Mouse (Mus musculus) intestine, postnatal 0 days (tissue): ENCODE measurements around the gene Tfap4. TPM values are rescaled to one million over a fixed set of nuclear protein-coding genes. Genes with fewer than 3 reads are reported as not detected.

Source experiments
- ATAC-seq: fragments of 200-750 bp; cut with Nextera tagmentation; 2 replicates; pipeline ENCODE4 v1.8.0; 2017; ENCODE audit warnings: mild to moderate bottlenecking, moderate TSS enrichment, moderate library complexity
- H3K27ac ChIP-seq: fragments of 300-500 bp; sonication (generic); 2 replicates; pipeline ENCODE4 v1.5.1; 2014; ENCODE audit warnings: mild to moderate bottlenecking, low read depth, low read length, moderate library complexity
- H3K27me3 ChIP-seq: fragments of 300-500 bp; sonication (generic); replicated peaks from 2 replicates; pipeline ENCODE4 v1.6.1; 2014; ENCODE audit warnings: low read length, mixed read lengths; ENCODE audit not compliant: control insufficient read depth, insufficient read depth
- H3K36me3 ChIP-seq: fragments of 300-500 bp; sonication (generic); 2 replicates; pipeline ENCODE4 v1.6.1; 2014; ENCODE audit warnings: mild to moderate bottlenecking, moderate library complexity; ENCODE audit not compliant: control insufficient read depth, insufficient read depth
- H3K4me1 ChIP-seq: fragments of 300-500 bp; sonication (generic); replicated peaks from 2 replicates; pipeline ENCODE4 v1.6.1; 2014; ENCODE audit warnings: antibody characterized with exemption, low read length, mixed read lengths; ENCODE audit not compliant: control insufficient read depth, insufficient read depth
- H3K4me2 ChIP-seq: fragments of 300-500 bp; sonication (generic); replicated peaks from 2 replicates; pipeline ENCODE4 v1.6.1; 2014; ENCODE audit warnings: low read depth, mild to moderate bottlenecking, moderate library complexity
- H3K4me3 ChIP-seq: fragments of 300-500 bp; sonication (generic); 2 replicates; pipeline ENCODE4 v1.5.1; 2014; ENCODE audit warnings: low read depth, low read length
- H3K9ac ChIP-seq: fragments of 300-500 bp; sonication (generic); 2 replicates; pipeline ENCODE4 v1.6.1; 2014; ENCODE audit warnings: mild to moderate bottlenecking, low read depth, low read length
- H3K9me3 ChIP-seq: fragments of 300-500 bp; sonication (generic); 2 replicates; pipeline ENCODE4 v1.6.1; 2016; ENCODE audit warnings: mixed run types; ENCODE audit not compliant: control insufficient read depth
- CTCF ChIP-seq: sonication (generic); IDR thresholded peaks from 2 replicates; pipeline ENCODE4 v1.5.1; 2016; ENCODE audit warnings: low read depth, mild to moderate bottlenecking, control low read depth, antibody characterized with exemption, moderate library complexity
- WGBS: fragments of 180-500 bp; shearing (Covaris S2); extraction: QIAGEN DNeasy Blood & Tissue Kit; methylation state at CpG from one replicate; pipeline ENCODE4 v1.1.7; 2014; 5-methylcytosine and 5-hydroxymethylcytosine counted together
- polyA plus RNA-seq: library from polyadenylated mRNA; unstranded; fragments of >200 nt; fragmentation: Nextera tagmentation; extraction: Ambion mirVana; gene quantifications from 2 replicates; pipeline ENCODE4 v1.2.1, GENCODE M21; 2015

Tfap4 gene
- polyA plus RNA-seq, 1 experiment from 2014 or later, result 10.8 TPM

- ATAC-seq, result no peak; the same call in 1 of the 2 replicates
- Histone ChIP-seq H3K4me1 (0 out of 2 replicates have a peak, but pooled peaks cover 3% of the 10 kb centered on the region), H3K27ac (no peak overlapping the region), H3K4me2 (peak overlapping the region; percentile 58), H3K36me3 (peaks cover 21% of the 10 kb centered on the region), H3K9ac (no peak overlapping the region), H3K9me3 (no peaks in the 10 kb centered on the region), H3K4me3 (peak overlapping the region; percentile 32; the same call in 1 of the 2 replicates), H3K27me3 (no peaks in the 10 kb centered on the region)
- no peak for TF ChIP-seq CTCF
- WGBS, result 39% methylated on average over 7 of the region's 7 CpGs
These were observed 17.3 kb downstream of the Tfap4 start for GRCm38 (mm10) chr16:4542236-4542774.

DNA sequence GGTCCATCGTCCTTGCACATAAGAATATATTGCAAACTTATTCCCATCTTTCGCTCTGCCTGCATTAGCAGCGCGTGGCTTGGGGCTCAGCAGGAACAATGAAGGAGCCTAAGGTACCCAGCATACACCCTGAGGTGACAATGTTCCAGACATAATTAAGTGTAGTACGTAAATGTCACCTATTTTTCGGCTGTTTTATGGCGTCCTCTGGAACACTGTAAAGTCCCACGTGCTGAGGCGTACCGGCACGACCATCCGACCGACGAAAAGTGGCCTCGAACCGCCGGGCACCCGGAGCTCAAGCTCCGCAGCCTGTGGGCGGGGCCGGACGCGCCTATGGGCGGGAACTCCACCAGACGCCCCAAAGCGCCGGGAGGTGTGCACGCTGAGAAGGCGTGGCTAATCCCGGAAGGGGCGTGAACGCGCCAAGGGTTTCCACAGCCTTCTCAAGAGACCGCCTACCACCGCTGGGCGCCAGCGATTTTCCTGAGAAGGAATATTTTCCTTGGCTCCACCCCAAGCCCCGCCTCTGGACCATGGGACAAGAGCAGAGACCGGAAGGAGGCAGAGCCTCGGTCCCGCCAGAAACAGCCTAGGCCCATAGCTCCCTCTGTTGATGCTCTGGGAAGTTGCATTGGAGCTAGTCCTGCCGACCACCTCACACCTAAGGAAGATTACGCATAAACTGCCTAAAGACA lies 18.0 kb downstream of the Tfap4 start, which contains the start of gene Srl:
Srl (minus strand) TSS at position 316 of the 698 bp plus-strand sequence.
- H3K36me3 ChIP-seq, result peaks cover 14% of the 10 kb centered on the region
- H3K4me1 ChIP-seq, result 0 out of 2 replicates have a peak, but pooled peaks cover 3% of the 10 kb centered on the region
- peak within 1 kb of the TSS; percentile 32 for H3K4me3 ChIP-seq
- WGBS, result under 1% methylated on average over 43 of the region's 43 CpGs
- H3K9me3 ChIP-seq, result no peaks in the 10 kb centered on the region
- ATAC-seq, result peak; percentile 96
- no peak within 1 kb of the TSS for H3K9ac ChIP-seq
- no peak within 1 kb of the TSS for H3K27ac ChIP-seq
- no peaks in the 10 kb centered on the region for H3K27me3 ChIP-seq
- H3K4me2 ChIP-seq, result peak within 1 kb of the TSS; percentile 58
- peak; percentile 95 for TF ChIP-seq CTCF

- 0 out of 2 replicates have a peak, but pooled peaks cover 3% of the 10 kb centered on the region for H3K4me1 ChIP-seq
- H3K4me3 ChIP-seq, result peak overlapping the region; percentile 32
- H3K27ac ChIP-seq, result no peak overlapping the region
- no peak for TF ChIP-seq CTCF
- H3K36me3 ChIP-seq, result peaks cover 12% of the 10 kb centered on the region; the same call in 1 of the 2 replicates
- H3K9ac ChIP-seq, result no peak overlapping the region
- ATAC-seq, result no peak
- H3K4me2 ChIP-seq, result peak overlapping the region; percentile 58
- 53% methylated on average over 4 of the region's 4 CpGs for WGBS
- H3K9me3 ChIP-seq, result no peaks in the 10 kb centered on the region
- no peaks in the 10 kb centered on the region for H3K27me3 ChIP-seq
These were observed 18.6 kb downstream of the Tfap4 start for GRCm38 (mm10) chr16:4541033-4541432.

DNA sequence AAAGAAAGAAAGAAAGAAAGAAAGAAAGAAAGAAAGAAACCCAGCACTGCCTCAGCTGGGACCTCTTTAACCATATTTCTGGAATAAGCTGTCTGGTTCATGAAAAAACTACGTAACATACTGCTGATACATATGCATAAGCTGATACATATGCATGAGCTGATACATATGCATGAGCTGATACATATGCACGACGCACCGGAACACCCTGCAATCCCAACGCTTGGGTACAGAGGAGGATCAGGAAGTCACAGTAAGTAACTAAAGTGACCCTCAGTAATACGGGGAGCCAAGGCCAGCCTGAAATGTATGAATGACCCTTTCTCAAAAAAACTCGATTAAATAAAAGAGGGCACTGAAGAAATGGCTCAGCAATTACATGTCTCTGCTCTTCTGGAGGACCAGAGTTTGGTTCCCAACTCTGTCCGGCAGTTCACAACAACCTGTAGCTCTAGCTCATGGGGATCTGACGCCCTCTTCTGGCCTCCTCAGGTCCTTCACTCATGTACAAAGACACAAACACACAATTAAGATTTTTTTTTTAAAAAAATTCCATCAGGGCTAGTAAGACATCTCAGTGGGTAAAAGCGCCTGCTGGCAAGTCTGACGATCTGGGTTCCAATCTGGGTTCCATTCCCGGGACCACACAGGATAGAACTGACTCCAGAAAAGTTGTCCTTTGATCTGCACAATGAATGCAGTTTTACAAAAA lies 19.4 kb downstream of the Tfap4 start:
- Histone ChIP-seq H3K4me1 (0 out of 2 replicates have a peak, but pooled peaks cover 3% of the 10 kb centered on the region), H3K27ac (no peak overlapping the region), H3K36me3 (0 out of 2 replicates have a peak, but pooled peaks cover 5% of the 10 kb centered on the region), H3K9ac (no peak overlapping the region), H3K4me3 (no peak overlapping the region), H3K4me2 (no peak overlapping the region), H3K9me3 (no peaks in the 10 kb centered on the region), H3K27me3 (no peaks in the 10 kb centered on the region)
- WGBS, result 87% methylated on average over 12 of the region's 12 CpGs
- TF ChIP-seq CTCF, result peak; percentile 33; the same call in 1 of the 2 replicates
- ATAC-seq, result no peak

DNA sequence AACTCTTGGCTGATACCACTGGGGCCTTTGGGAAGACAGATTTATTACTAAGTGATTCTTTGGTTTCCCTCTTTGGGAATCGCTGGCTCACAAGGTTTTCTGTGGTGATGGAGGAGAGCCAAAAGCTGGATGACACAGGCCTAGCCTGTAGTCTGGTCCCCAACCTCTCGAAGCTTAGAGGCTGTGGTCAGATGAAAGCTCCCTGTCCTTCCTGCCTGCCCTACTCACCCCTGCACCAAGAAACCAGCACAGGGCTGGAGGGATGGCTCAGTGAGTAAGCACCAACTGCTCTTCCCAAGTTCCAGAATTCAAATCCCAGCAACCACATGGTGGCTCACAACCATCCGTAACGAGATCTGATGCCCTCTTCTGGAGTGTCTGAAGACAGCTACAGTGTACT lies 20.1 kb downstream of the Tfap4 start:
- Histone ChIP-seq H3K4me1 (no peaks in the 10 kb centered on the region), H3K27ac (no peak overlapping the region), H3K27me3 (no peaks in the 10 kb centered on the region), H3K4me3 (no peak overlapping the region), H3K9ac (no peak overlapping the region), H3K4me2 (no peak overlapping the region), H3K9me3 (no peaks in the 10 kb centered on the region), H3K36me3 (no peaks in the 10 kb centered on the region)
- ATAC-seq, result no peak
- no peak for TF ChIP-seq CTCF
- WGBS, result 84% methylated on average over 4 of the region's 4 CpGs
